ENCODE assay signal across 13 mouse cellular contexts in the genomic region with DNA sequence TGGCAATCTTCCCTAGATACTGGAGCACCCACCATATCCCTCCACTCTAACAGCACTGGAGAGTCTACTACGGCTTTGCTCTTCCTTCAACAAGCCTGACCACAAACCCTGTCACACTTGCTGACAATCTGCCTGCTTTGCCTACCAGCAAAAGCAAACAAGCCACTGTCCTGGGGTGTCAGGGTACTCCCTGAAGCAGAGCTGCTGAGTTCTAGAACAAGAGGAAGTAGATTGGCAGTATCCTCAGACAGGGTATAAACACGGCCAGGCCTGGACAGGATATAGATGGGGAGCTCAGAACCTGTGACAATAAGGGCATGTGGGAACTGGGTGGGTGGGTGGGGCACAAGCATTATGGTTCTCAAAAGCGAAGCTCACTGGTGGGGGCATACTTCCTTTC. TPM values are rescaled to one million over a fixed set of nuclear protein-coding genes. Genes with fewer than 3 reads are reported as not detected.
DNase-seq lines count a peak whose midpoint lies in the region; ATAC-seq and TF ChIP-seq lines count a peak whose summit lies in the region.
"Had no signal": no experiment of that assay in that cellular context is flagged by ENCODE, and none has a peak within 500 bp of the region (broad histone marks: within the 10 kb centered on the region; RNA-seq: fewer than 3 reads in every experiment).

No protein-coding gene starts in this region.

- peaks cover 40% of the 10 kb centered on the region for H3K4me1 ChIP-seq in heart, adult 2 months (ENCODE audit: control insufficient read depth, insufficient read depth, low read length)
- H3K4me1 ChIP-seq in limb, embryonic 15.5 days, result peaks cover 20% of the 10 kb centered on the region
- H3K4me1 ChIP-seq in limb, embryonic 10.5 days, result peaks cover 33% of the 10 kb centered on the region

- TF ChIP-seq EP300 in heart, adult 2 months (IDR thresholded peaks at IDR 0.05; ENCODE audit: insufficient read depth, low read depth, low read length), result no peak

- H3K79me2 ChIP-seq in heart, adult 2 months (replicated peaks; ENCODE audit: control insufficient read depth, insufficient read depth, low read length), result peaks cover 7% of the 10 kb centered on the region

- H3K27me3 ChIP-seq in heart, adult 2 months (ENCODE audit: control insufficient read depth, insufficient read depth, low read length), result no peaks in the 10 kb centered on the region
- no peaks in the 10 kb centered on the region for H3K27me3 ChIP-seq in limb, embryonic 15.5 days
- no peaks in the 10 kb centered on the region for H3K27me3 ChIP-seq in limb, embryonic 10.5 days (ENCODE audit: low read depth, poor library complexity, severe bottlenecking)
- H3K27me3 ChIP-seq: forebrain, embryonic 13.5 days had no signal

- 55% methylated on average over 3 of the region's 3 CpGs for WGBS in heart, adult 2 months
- WGBS in limb, embryonic 15.5 days, result 81% methylated on average over 3 of the region's 3 CpGs
- WGBS in limb, embryonic 10.5 days, result 89% methylated on average over 3 of the region's 3 CpGs

- no peak for TF ChIP-seq POLR2A in heart, adult 2 months (IDR thresholded peaks at IDR 0.05; ENCODE audit: insufficient read depth, low read depth, low read length)

- no peak overlapping the region for H3K4me3 ChIP-seq in heart, adult 2 months
- H3K4me3 ChIP-seq in limb, embryonic 15.5 days, result no peak overlapping the region
- no peak overlapping the region for H3K4me3 ChIP-seq in limb, embryonic 10.5 days
- H3K4me3 ChIP-seq: forebrain, embryonic 13.5 days had no signal

- no peak for ATAC-seq in limb, embryonic 15.5 days (ENCODE audit: insufficient number of reproducible peaks, low FRiP score, low TSS enrichment, low read depth)
- ATAC-seq in megakaryocyte-erythroid progenitor cell, adult 5-6 weeks (replicated peaks; ENCODE audit: low FRiP score, low TSS enrichment, poor library complexity, severe bottlenecking), result no peak
- ATAC-seq: forebrain, embryonic 13.5 days had no signal

- H3K4me2 ChIP-seq in limb, embryonic 15.5 days, result no peak overlapping the region
- H3K4me2 ChIP-seq: forebrain, embryonic 13.5 days had no signal

- no peaks in the 10 kb centered on the region for H3K9me3 ChIP-seq in limb, embryonic 15.5 days
- H3K9me3 ChIP-seq in limb, embryonic 10.5 days (replicated peaks), result no peaks in the 10 kb centered on the region
- H3K9me3 ChIP-seq: forebrain, embryonic 13.5 days had no signal

- H3K9ac ChIP-seq in heart, adult 2 months (ENCODE audit: low read depth, low read length), result no peak overlapping the region
- H3K9ac ChIP-seq in limb, embryonic 15.5 days, result no peak overlapping the region
- H3K9ac ChIP-seq: forebrain, embryonic 13.5 days; liver, embryonic 14.5 days had no signal

- TF ChIP-seq CTCF in heart, adult 2 months (IDR thresholded peaks at IDR 0.05), result no peak

- intact Hi-C loops in heart, adult 2 months (cut with DNase I), result loop anchor here (2.0 kb wide), 1 partner anchor 35 kb away; no protein-coding TSS in a partner anchor
- intact Hi-C loops in heart, postnatal 10 days (cut with DNase I), result no loop called here

- H3K36me3 ChIP-seq in heart, adult 2 months (ENCODE audit: control insufficient read depth, insufficient read depth, low read length), result peaks cover 3% of the 10 kb centered on the region
- H3K36me3 ChIP-seq in limb, embryonic 15.5 days, result peaks cover 30% of the 10 kb centered on the region
- H3K36me3 ChIP-seq in limb, embryonic 10.5 days, result peaks cover 67% of the 10 kb centered on the region

- DNase-seq in heart, adult 2 months, result peak in 1 of 2 experiments; percentile 6
- no peak for DNase-seq in heart, postnatal 10 days
- DNase-seq in limb, embryonic 10.5 days (ENCODE audit: low spot score), result no peak
- peak; percentile 39 to 52 for DNase-seq in CD8-positive naive resting alpha-beta T cell, adult 2 months (ENCODE audit: low read depth in 2 of 2, low spot score in 2 of 2)
- DNase-seq in lung, postnatal 36 days, result peak; percentile 56
- DNase-seq in adrenal gland, postnatal 14 days, result no peak
- DNase-seq: cerebellum, adult 11-12 months; gastrocnemius, postnatal 25 days; layer of hippocampus, postnatal 36 days had no signal

- peak overlapping the region; percentile 24 for H3K27ac ChIP-seq in heart, adult 2 months
- 0 out of 2 replicates have a peak overlapping the region, but pooled peaks have one; percentile 35 for H3K27ac ChIP-seq in limb, embryonic 15.5 days
- no peak overlapping the region for H3K27ac ChIP-seq in limb, embryonic 10.5 days
- H3K27ac ChIP-seq: liver, embryonic 14.5 days had no signal

RNA-seq across cellular contexts. Expression of a gene that starts 35.0 kb away (rescaled TPM):
- 10 to 100 TPM; 13.3 to 16.8 TPM for total RNA-seq in heart, adult 2 months (2021)
- 11.5 and 14.2 TPM in 2 replicates for polyA plus RNA-seq in heart, adult 2 months (2012; rRNA removed)
- 10 to 100 TPM in 1 of 2 experiments, 1 to 10 TPM in 1; 9.1 to 10.1 TPM for total RNA-seq in heart, postnatal 10 days (2021)
- polyA plus RNA-seq in limb, embryonic 15.5 days (2015; fragmentation: Nextera tagmentation; extraction: Ambion mirVana), result 3.7 and 6.4 TPM in 2 replicates
- polyA plus RNA-seq in limb, embryonic 10.5 days (2016; fragmentation: Nextera tagmentation; extraction: Ambion mirVana), result 2.0 and 2.9 TPM in 2 replicates
- not detected in 2 replicates for total RNA-seq in megakaryocyte-erythroid progenitor cell, adult 5-6 weeks (2014; fragmentation: Nextera tagmentation)
- not detected in 2 replicates for total RNA-seq in megakaryocyte-erythroid progenitor cell, adult 5-6 weeks (2017)
- 5.7 and 6.7 TPM in 2 replicates for total RNA-seq in adrenal gland, postnatal 14 days (2021)

RNA-seq across cellular contexts. Expression of a gene that starts 35.1 kb away (rescaled TPM):
- 100 to 1,000 TPM; 417 to 492 TPM for total RNA-seq in heart, adult 2 months (2021)
- 443 and 488 TPM in 2 replicates for polyA plus RNA-seq in heart, adult 2 months (2012; rRNA removed)
- total RNA-seq in heart, postnatal 10 days (2021), result 100 to 1,000 TPM; 376 to 397 TPM
- polyA plus RNA-seq in limb, embryonic 15.5 days (2015; fragmentation: Nextera tagmentation; extraction: Ambion mirVana), result 168 and 176 TPM in 2 replicates
- polyA plus RNA-seq in limb, embryonic 10.5 days (2016; fragmentation: Nextera tagmentation; extraction: Ambion mirVana), result 165 and 166 TPM in 2 replicates
- total RNA-seq in megakaryocyte-erythroid progenitor cell, adult 5-6 weeks (2014; fragmentation: Nextera tagmentation), result 110 and 122 TPM in 2 replicates
- 91.6 and 99.6 TPM in 2 replicates for total RNA-seq in megakaryocyte-erythroid progenitor cell, adult 5-6 weeks (2017)
- total RNA-seq in adrenal gland, postnatal 14 days (2021), result 239 and 250 TPM in 2 replicates

RNA-seq across cellular contexts. Expression of a gene that starts 35.5 kb away (rescaled TPM):
- total RNA-seq in heart, adult 2 months (2021), result under 1 TPM; 0.16 to 0.23 TPM
- 0.23 and 0.49 TPM in 2 replicates for polyA plus RNA-seq in heart, adult 2 months (2012; rRNA removed)
- under 1 TPM; 0.25 to 0.31 TPM for total RNA-seq in heart, postnatal 10 days (2021)
- 3.2 and 4.2 TPM in 2 replicates for polyA plus RNA-seq in limb, embryonic 15.5 days (2015; fragmentation: Nextera tagmentation; extraction: Ambion mirVana)
- 5.0 and 5.9 TPM in 2 replicates for polyA plus RNA-seq in limb, embryonic 10.5 days (2016; fragmentation: Nextera tagmentation; extraction: Ambion mirVana)
- total RNA-seq in megakaryocyte-erythroid progenitor cell, adult 5-6 weeks (2014; fragmentation: Nextera tagmentation), result 1.4 TPM in 1 of 2 replicates, not detected in the other
- total RNA-seq in megakaryocyte-erythroid progenitor cell, adult 5-6 weeks (2017), result 0.15 TPM in 1 of 2 replicates, not detected in the other
- total RNA-seq in adrenal gland, postnatal 14 days (2021), result 0.83 and 0.85 TPM in 2 replicates
- total RNA-seq: gastrocnemius, postnatal 25 days had no signal

RNA-seq across cellular contexts. Expression of a gene that starts 50.0 kb away (rescaled TPM):
- total RNA-seq in heart, adult 2 months (2021), result 1 to 10 TPM; 1.5 to 1.9 TPM
- 11.2 and 16.8 TPM in 2 replicates for polyA plus RNA-seq in heart, adult 2 months (2012; rRNA removed)
- total RNA-seq in heart, postnatal 10 days (2021), result 1 to 10 TPM; 1.2 to 1.3 TPM
- polyA plus RNA-seq in limb, embryonic 15.5 days (2015; fragmentation: Nextera tagmentation; extraction: Ambion mirVana), result 2.9 and 3.7 TPM in 2 replicates
- 0.40 TPM in 2 replicates for polyA plus RNA-seq in limb, embryonic 10.5 days (2016; fragmentation: Nextera tagmentation; extraction: Ambion mirVana)
- not detected in 2 replicates for total RNA-seq in megakaryocyte-erythroid progenitor cell, adult 5-6 weeks (2014; fragmentation: Nextera tagmentation)
- total RNA-seq in megakaryocyte-erythroid progenitor cell, adult 5-6 weeks (2017), result not detected in 2 replicates
- 0.07 and 0.15 TPM in 2 replicates for total RNA-seq in adrenal gland, postnatal 14 days (2021)

RNA-seq across cellular contexts. Expression of a gene that starts 58.7 kb away (rescaled TPM):
- 10 to 100 TPM; 36.4 TPM for total RNA-seq in heart, adult 2 months (2021)
- polyA plus RNA-seq in heart, adult 2 months (2012; rRNA removed), result 23.7 and 24.7 TPM in 2 replicates
- 10 to 100 TPM; 62.1 to 63.1 TPM for total RNA-seq in heart, postnatal 10 days (2021)
- polyA plus RNA-seq in limb, embryonic 15.5 days (2015; fragmentation: Nextera tagmentation; extraction: Ambion mirVana), result 36.3 and 39.7 TPM in 2 replicates
- 58.9 and 69.2 TPM in 2 replicates for polyA plus RNA-seq in limb, embryonic 10.5 days (2016; fragmentation: Nextera tagmentation; extraction: Ambion mirVana)
- total RNA-seq in megakaryocyte-erythroid progenitor cell, adult 5-6 weeks (2014; fragmentation: Nextera tagmentation), result 75.4 and 89.7 TPM in 2 replicates
- total RNA-seq in megakaryocyte-erythroid progenitor cell, adult 5-6 weeks (2017), result 68.7 and 107 TPM in 2 replicates
- 105 and 111 TPM in 2 replicates for total RNA-seq in adrenal gland, postnatal 14 days (2021)

Comparison
In these comparisons a context has a peak if more than half of its experiments do, and no peak if none do; other contexts are left out.
1. DNase-seq: peak in CD8-positive naive resting alpha-beta T cell, adult 2 months (2 of 2) and lung, postnatal 36 days (single experiment); none in heart, postnatal 10 days (0 of 2), limb, embryonic 10.5 days (single experiment) and adrenal gland, postnatal 14 days (single experiment).